Mouse (Mus musculus): Measurements from ENCODE around the gene Txnl4b. TPM values are rescaled to one million over a fixed set of nuclear protein-coding genes. Genes with fewer than 3 reads are reported as not detected.

The Txnl4b gene
- total and polyA plus RNA-seq, 3 experiments, result 13.4 to 17.8 (median 13.6) TPM

DNA sequence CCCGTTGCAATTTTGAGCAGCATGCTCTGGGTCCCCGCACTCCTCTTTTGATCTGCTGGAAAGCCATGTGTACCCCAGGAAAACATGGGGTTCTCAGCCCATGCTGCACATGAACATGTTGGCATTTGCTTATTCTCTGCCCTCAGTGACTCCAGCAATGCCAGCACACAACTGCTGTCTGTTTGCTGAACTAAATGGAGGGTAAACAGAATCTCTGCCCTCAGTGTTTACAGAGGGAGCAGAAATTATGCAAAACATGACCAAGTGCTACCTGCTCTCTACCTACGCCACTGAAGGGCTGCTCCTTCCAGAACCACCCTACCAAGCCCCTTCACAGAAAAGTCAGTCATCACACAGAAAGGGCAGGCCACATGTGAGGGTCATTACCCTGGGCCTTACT lies 19.1 kb downstream of the Txnl4b start:
- dilution Hi-C loops (cut with MboI; ENCODE audit: extremely low pct_ligation_motif_present, extremely low pct_unique_long_range_greater_than_20kb, low sequenced_read_pairs) (no loop called here), in situ Hi-C loops (cut with MboI; ENCODE audit: low pct_ligation_motif_present, low pct_unique_long_range_greater_than_20kb, low sequenced_read_pairs) (no loop called here)
- no peak overlapping the region for H3K27ac ChIP-seq (ENCODE audit: insufficient read depth, low read depth)
- H3K4me2 ChIP-seq (ENCODE audit: insufficient read depth, low read depth, poor library complexity, severe bottlenecking), result no peak overlapping the region
- DNase-seq (ENCODE audit: extremely low read depth), result no peak
- no peaks in the 10 kb centered on the region for H3K4me1 ChIP-seq (ENCODE audit: control insufficient read depth in 1 of 2, insufficient read depth in 2 of 2)
- no peak overlapping the region for H3K9ac ChIP-seq (ENCODE audit: insufficient read depth, low read depth)
- no peaks in the 10 kb centered on the region for H3K36me3 ChIP-seq (replicated peaks in 1 of 2; ENCODE audit: control insufficient read depth in 1 of 2, insufficient read depth in 1 of 2, low read length in 1 of 2)
- H3K27me3 ChIP-seq (replicated peaks), result peaks cover 11% of the 10 kb centered on the region
- TF ChIP-seq SIN3A (IDR thresholded peaks at IDR 0.05; ENCODE audit: low read length) (no peak), GABPA (IDR thresholded peaks at IDR 0.05; ENCODE audit: insufficient replicate concordance, low read depth, low read length) (no peak), E2F4 (IDR thresholded peaks at IDR 0.05; ENCODE audit: insufficient replicate concordance, low read depth, low read length) (no peak), JUN (IDR thresholded peaks at IDR 0.05; ENCODE audit: insufficient read depth, low read depth, low read length) (no peak), PAX5 (IDR thresholded peaks at IDR 0.05; ENCODE audit: low read length) (no peak), TBP (conservative IDR thresholded peaks at IDR 0.05; ENCODE audit: low read depth, low read length) (no peak), MEF2A (IDR thresholded peaks at IDR 0.05; ENCODE audit: borderline replicate concordance, low read depth, low read length) (no peak), POLR2AphosphoS2 (IDR thresholded peaks at IDR 0.05; ENCODE audit: low read depth, low read length) (no peak), JUND (conservative IDR thresholded peaks at IDR 0.05; ENCODE audit: low read depth, low read length) (no peak), HCFC1 (IDR thresholded peaks at IDR 0.05; ENCODE audit: low read depth, low read length) (no peak), SMC3 (IDR thresholded peaks at IDR 0.05; ENCODE audit: low read depth, low read length) (no peak), ETS1 (conservative IDR thresholded peaks at IDR 0.05; ENCODE audit: low read depth, low read length) (no peak), EP300 (IDR thresholded peaks at IDR 0.05; ENCODE audit: low read length) (no peak), MYC (IDR thresholded peaks at IDR 0.05; ENCODE audit: low read depth, low read length) (no peak), CTCF (conservative IDR thresholded peaks at IDR 0.05 in 1 of 2, IDR thresholded peaks at IDR 0.05 in 1 of 2; ENCODE audit: low read depth in 2 of 2, low read length in 2 of 2) (no peak), IRF4 (IDR thresholded peaks at IDR 0.05; ENCODE audit: low read depth, low read length) (no peak), RAD21 (IDR thresholded peaks at IDR 0.05; ENCODE audit: low read depth, low read length) (no peak), NELFE (IDR thresholded peaks at IDR 0.05; ENCODE audit: low read depth, low read length) (no peak), POLR2A (IDR thresholded peaks at IDR 0.05; ENCODE audit: low read depth, low read length) (no peak), CHD2 (IDR thresholded peaks at IDR 0.05; ENCODE audit: low read length) (no peak)
- no peak overlapping the region for H3K4me3 ChIP-seq (replicated peaks in 1 of 3; ENCODE audit: low read depth in 2 of 3, low read length in 2 of 3, poor library complexity in 1 of 3)
- H3K9me3 ChIP-seq (replicated peaks; ENCODE audit: low read length), result peaks cover 8% of the 10 kb centered on the region
- H3K79me2 ChIP-seq (replicated peaks; ENCODE audit: control insufficient read depth, extremely low read depth, insufficient read depth, poor library complexity, severe bottlenecking), result no peaks in the 10 kb centered on the region

DNA sequence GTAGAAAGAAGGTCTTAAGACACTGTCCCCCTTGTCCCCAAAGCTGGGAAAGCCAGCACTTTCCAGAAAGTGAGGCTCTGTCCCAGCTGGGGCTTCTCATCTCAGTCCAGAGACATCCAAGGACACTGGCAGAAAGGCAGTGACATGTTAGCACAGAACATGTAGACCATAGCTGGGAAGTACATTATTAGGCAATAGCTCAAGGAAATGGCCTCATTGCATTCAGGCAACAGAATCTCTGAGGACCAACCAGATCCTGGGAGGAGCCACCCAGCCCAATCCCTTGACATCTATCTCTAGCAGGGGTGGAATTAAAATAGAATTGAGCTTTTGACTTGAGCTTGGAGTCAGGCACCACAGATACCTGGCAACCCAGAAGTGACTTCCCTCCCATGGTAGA lies 20.0 kb downstream of the Txnl4b start:
- Histone ChIP-seq H3K9me3 (replicated peaks; ENCODE audit: low read length) (peaks cover 8% of the 10 kb centered on the region), H3K27me3 (replicated peaks) (peaks cover 11% of the 10 kb centered on the region), H3K4me2 (ENCODE audit: insufficient read depth, low read depth, poor library complexity, severe bottlenecking) (no peak overlapping the region), H3K4me3 (replicated peaks in 1 of 3; ENCODE audit: low read depth in 2 of 3, low read length in 2 of 3, poor library complexity in 1 of 3) (no peak overlapping the region), H3K4me1 (ENCODE audit: control insufficient read depth in 1 of 2, insufficient read depth in 2 of 2) (no peaks in the 10 kb centered on the region), H3K79me2 (replicated peaks; ENCODE audit: control insufficient read depth, extremely low read depth, insufficient read depth, poor library complexity, severe bottlenecking) (no peaks in the 10 kb centered on the region), H3K36me3 (replicated peaks in 1 of 2; ENCODE audit: control insufficient read depth in 1 of 2, insufficient read depth in 1 of 2, low read length in 1 of 2) (no peaks in the 10 kb centered on the region), H3K27ac (ENCODE audit: insufficient read depth, low read depth) (no peak overlapping the region), H3K9ac (ENCODE audit: insufficient read depth, low read depth) (no peak overlapping the region)
- dilution Hi-C loops (cut with MboI; ENCODE audit: extremely low pct_ligation_motif_present, extremely low pct_unique_long_range_greater_than_20kb, low sequenced_read_pairs), result no loop called here
- TF ChIP-seq HCFC1 (IDR thresholded peaks at IDR 0.05; ENCODE audit: low read depth, low read length) (no peak), NELFE (IDR thresholded peaks at IDR 0.05; ENCODE audit: low read depth, low read length) (no peak), JUND (conservative IDR thresholded peaks at IDR 0.05; ENCODE audit: low read depth, low read length) (no peak), POLR2AphosphoS2 (IDR thresholded peaks at IDR 0.05; ENCODE audit: low read depth, low read length) (no peak), MEF2A (IDR thresholded peaks at IDR 0.05; ENCODE audit: borderline replicate concordance, low read depth, low read length) (no peak), CHD1 (IDR thresholded peaks at IDR 0.05; ENCODE audit: low read depth, low read length) (no peak), EP300 (IDR thresholded peaks at IDR 0.05; ENCODE audit: low read length) (no peak), NRF1 (IDR thresholded peaks at IDR 0.05; ENCODE audit: low read depth, low read length) (no peak), ZMIZ1 (IDR thresholded peaks at IDR 0.05; ENCODE audit: low read depth, low read length) (no peak), CTCF (conservative IDR thresholded peaks at IDR 0.05 in 1 of 2, IDR thresholded peaks at IDR 0.05 in 1 of 2; ENCODE audit: low read depth in 2 of 2, low read length in 2 of 2) (no peak), MXI1 (IDR thresholded peaks at IDR 0.05; ENCODE audit: low read depth, low read length) (no peak), ZKSCAN1 (IDR thresholded peaks at IDR 0.05; ENCODE audit: borderline replicate concordance, low read depth, low read length) (no peak), TCF12 (IDR thresholded peaks at IDR 0.05; ENCODE audit: low read depth, low read length) (no peak), KAT2A (IDR thresholded peaks at IDR 0.05; ENCODE audit: insufficient replicate concordance, low read length) (no peak), MAX (IDR thresholded peaks at IDR 0.05; ENCODE audit: low read length) (no peak), USF2 (conservative IDR thresholded peaks at IDR 0.05; ENCODE audit: low read depth, low read length) (no peak), ETS1 (conservative IDR thresholded peaks at IDR 0.05; ENCODE audit: low read depth, low read length) (no peak), RAD21 (IDR thresholded peaks at IDR 0.05; ENCODE audit: low read depth, low read length) (no peak), IRF4 (IDR thresholded peaks at IDR 0.05; ENCODE audit: low read depth, low read length) (no peak), TBP (conservative IDR thresholded peaks at IDR 0.05; ENCODE audit: low read depth, low read length) (no peak)
- DNase-seq (ENCODE audit: extremely low read depth), result no peak
- in situ Hi-C loops (cut with MboI; ENCODE audit: low pct_ligation_motif_present, low pct_unique_long_range_greater_than_20kb, low sequenced_read_pairs), result no loop called here

Measured in CH12.LX (cell line).